Mouse (Mus musculus) kidney, adult 18-20 months (tissue): ENCODE measurements around the gene Bcan.

Source experiments
- DNase-seq: peaks from one replicate; pipeline ENCODE4 v3.0.0; 2021

The Bcan gene

DNA sequence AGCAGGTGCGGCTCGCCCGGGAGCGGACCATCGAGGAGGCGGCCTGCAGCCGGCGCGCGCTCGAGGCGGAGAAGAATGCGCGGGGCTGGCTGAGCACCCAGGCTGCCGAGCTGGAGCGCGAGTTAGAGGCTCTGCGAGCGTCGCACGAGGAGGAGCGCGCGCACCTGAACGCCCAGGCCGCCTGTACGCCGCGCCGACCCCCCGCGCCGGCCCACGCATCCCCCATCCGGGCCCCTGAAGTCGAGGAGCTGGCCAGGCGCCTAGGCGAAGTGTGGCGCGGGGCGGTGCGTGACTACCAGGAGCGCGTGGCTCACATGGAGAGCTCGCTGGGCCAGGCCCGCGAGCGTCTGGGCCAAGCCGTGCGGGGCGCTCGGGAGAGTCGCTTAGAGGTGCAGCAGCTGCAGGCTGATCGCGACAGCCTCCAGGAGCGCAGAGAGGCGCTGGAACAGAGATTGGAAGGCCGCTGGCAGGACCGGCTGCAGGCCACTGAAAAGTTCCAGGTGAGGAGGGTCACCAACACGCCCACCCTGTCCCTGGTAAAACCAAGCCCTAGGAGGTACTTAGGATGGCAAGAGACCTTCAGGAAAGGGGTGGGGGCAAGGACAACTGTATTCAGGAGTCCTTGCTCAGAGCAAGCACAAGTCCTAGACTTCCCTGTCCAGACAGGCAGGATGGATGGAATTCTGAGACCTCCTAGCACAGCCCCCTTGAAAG lies 28.4 kb downstream of the Bcan start:
- no peak for DNase-seq

DNA sequence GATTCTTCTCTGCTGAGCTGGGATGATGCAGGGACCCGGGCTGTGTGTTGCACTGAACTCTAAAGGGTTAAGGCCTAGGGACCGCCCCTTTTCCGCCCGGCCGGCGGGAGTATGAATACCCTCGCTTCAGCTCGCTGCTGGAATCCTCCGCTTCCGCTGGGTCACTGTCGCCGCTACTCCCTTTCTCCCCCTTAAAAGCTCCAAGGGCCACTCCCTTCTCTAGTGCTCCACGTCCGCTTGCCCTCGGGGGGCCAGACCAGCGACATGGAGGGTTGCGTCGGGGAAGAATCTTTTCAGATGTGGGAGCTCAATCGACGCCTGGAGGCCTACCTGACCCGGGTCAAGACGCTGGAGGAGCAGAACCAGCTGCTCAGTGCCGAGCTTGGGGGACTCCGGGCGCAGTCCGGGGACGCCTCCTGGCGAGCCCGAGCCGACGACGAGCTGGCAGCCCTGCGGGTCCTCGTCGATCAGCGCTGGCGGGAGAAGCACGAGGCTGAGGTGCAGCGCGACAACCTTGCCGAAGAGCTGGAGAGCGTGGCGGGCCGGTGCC lies 29.0 kb downstream of the Bcan start, which contains the start of gene Nes:
TSS of gene Nes (plus strand) at position 140 of the 550 bp plus-strand sequence.
- DNase-seq, result peak; percentile 68

- DNase-seq, result peak; percentile 76
Observed at GRCm38 (mm10) chr3:87970184-87970938, 29.7 kb downstream of the Bcan start.

DNA sequence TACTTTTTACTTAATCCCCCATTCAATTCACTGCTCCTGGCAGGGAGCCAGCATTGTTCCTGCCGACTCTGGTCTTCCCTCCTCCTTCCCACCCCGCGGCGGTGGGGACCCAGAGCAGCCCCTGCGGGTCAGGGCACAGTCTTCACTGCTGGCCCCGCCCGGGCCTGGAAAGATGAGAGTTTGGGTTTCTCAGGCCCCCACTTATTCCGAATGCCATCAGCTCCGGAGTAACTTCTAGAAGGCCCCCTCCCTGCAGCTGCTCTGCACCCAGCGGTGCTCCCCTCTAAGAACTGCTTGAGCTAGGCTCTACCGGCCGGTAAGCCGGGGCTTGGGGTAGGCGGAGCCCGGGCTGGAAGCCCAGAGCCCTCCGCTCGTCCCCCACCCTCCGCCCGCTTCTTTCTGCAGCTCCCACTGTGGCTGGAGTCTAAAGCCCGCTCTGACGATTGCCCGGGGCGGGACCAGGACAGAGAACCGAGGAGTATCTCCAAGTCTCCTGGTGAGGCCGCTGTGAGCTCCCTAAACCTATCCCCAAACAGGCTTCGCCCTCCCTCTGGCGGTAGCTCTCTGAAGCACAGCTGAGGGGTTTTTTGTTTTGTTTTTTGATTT lies 39.3 kb downstream of the Bcan start:
- DNase-seq, result peak; percentile 87

- DNase-seq, result no peak
Observed at GRCm38 (mm10) chr3:87960191-87960585, 39.8 kb downstream of the Bcan start.

GRCm38 (mm10) chr3:87959371-87959770 lies 40.7 kb downstream of the Bcan start:
- no peak for DNase-seq

- DNase-seq, result no peak
Observed at GRCm38 (mm10) chr3:87958967-87959366, 41.1 kb downstream of the Bcan start.

- DNase-seq, result no peak
Observed at GRCm38 (mm10) chr3:87958476-87958875, 41.6 kb downstream of the Bcan start.

DNA sequence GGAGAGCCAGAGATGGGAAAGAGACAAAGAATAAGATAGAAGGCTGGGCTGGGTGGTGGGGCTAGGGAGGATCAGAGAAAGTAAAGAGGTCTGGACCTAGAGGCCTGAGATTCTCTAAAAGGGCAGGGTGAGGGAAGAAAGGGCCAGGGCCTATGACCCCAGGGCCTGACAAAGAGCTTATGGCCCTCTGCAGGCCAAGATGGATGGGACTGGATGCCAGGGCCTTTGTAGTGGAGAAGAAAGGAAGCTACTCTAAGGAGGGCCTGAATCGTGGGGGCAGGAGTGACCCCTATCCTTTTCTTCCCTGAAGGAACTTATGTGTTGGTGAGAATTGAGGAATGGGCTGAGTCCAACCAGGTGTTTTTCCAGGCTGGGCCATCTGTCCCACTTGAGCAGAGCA lies 42.0 kb downstream of the Bcan start:
- DNase-seq, result no peak

GRCm38 (mm10) chr3:87952440-87952839 lies 47.6 kb downstream of the Bcan start:
- no peak for DNase-seq

DNA sequence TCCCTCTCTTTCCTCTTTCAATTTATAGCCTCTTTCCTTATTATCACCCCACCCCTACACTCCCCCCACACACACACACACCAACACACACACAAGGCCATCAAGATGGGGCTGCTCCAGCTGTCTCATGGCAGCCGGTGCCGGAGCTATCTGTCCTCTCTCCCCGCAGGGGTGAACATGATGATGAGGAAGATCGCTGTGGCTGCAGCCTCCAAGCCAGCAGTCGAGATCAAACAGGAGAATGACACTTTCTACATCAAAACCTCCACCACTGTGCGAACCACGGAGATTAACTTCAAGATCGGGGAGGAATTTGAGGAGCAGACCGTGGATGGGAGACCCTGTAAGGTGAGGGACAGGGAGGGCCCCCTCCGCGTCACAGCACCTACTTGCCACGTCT lies 48.1 kb downstream of the Bcan start:
- no peak for DNase-seq

DNA sequence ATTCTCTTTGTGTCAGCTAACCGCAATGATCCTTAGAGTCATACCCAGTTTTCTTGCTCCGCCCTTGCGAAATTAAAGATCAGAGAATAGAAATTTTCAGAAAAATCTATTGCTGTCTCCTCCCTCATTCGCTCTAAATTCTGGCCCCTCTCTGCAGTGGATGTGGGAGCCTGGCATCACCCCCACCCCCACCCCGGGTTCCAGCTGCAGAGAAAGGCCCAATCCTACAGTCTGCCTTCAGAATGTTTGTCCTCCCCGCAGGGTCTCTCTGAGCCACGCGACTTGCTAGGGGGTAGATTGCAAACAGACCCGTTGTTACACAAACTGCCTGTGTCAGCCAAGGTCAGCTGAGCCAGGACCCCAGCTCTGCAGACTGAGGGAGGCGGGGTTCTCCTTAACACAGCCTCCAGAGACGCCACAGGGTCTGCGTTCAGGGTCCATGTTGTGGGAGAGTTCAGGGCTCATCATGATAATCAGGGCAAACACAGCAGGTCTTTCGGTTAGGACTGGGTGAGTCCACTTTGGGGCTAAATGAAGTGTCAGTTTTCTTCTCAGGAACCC lies 50.0 kb downstream of the Bcan start:
- no peak for DNase-seq

GRCm38 (mm10) chr3:87949266-87949954 lies 50.6 kb downstream of the Bcan start:
- DNase-seq, result no peak

- DNase-seq, result no peak
Observed at GRCm38 (mm10) chr3:87948378-87949265, 51.4 kb downstream of the Bcan start, which contains the start of gene Crabp2. Crabp2 (plus strand) TSS chr3:87948666.

GRCm38 (mm10) chr3:87947811-87948199 lies 52.2 kb downstream of the Bcan start:
- no peak for DNase-seq

- no peak for DNase-seq
Observed at GRCm38 (mm10) chr3:87947056-87947810, 52.8 kb downstream of the Bcan start.

GRCm38 (mm10) chr3:87946541-87946860 lies 53.5 kb downstream of the Bcan start:
- no peak for DNase-seq

DNA sequence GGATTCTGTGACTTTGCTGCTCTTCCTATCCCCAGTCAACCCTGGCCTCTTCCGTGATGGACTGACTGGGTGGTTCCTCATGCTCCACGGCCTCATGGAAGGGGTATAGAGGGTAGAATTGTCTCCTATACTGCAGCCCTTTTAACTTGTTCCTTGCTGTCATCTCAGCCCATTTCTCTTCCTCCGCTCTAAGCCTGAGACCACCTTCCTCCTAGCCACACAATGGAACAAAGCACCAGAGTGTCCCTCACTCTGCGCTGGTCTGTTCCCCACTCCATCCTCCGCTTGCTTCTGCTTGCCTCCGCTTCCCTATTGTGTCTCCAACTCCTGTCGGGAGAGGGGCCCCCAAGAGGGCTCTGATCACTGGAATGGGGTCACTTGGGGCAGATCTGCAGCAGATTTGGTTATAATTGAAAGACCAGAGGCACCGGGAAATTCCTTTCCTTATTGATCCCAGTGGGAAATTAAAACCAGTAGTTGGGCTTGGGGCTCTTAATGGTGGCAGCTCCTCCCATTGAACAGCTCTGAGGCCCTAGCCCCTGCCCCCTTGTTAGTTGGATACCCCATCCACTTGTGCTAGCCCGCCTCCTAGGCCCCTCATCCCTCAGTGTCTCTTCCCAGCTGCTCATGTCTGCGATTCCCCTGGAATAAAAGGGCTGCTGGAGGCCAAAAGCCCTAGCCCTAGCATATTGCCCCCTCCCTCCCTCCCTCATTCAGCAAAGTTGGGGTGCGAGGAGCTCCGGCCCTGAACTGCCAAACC lies 54.1 kb downstream of the Bcan start:
- no peak for DNase-seq

GRCm38 (mm10) chr3:87944838-87945600 lies 55.0 kb downstream of the Bcan start:
- no peak for DNase-seq
